Mouse (Mus musculus): Measurements from ENCODE around the gene Smo. TPM values are rescaled to one million over a fixed set of nuclear protein-coding genes. Genes with fewer than 3 reads are reported as not detected.

The Smo gene
- polyA plus RNA-seq, 1 experiment from 2014 or later = 16.1 TPM

DNA sequence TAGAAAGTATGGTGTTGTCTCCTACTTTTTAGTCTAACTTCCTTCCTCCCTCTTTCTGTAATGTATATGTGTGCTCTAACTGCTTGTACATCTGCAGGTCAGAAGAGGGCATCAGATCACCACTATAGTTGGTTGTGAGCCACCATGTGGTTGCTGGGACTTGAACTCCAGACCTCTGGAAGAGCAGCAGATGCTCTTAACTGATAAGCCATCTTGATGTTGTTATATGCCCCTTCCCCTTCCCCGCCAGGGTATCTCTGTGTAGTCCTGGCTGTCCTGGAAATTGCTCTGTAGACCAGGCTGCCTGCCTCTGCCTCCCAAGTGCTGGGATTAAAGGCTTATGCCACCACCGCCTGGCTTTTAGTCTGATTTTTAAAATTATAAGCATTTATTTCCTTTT is 31.6 kb downstream of the Smo start:
- WGBS = 91% methylated on average over 2 of the region's 2 CpGs
- H3K36me3 ChIP-seq = no peaks in the 10 kb centered on the region

DNA sequence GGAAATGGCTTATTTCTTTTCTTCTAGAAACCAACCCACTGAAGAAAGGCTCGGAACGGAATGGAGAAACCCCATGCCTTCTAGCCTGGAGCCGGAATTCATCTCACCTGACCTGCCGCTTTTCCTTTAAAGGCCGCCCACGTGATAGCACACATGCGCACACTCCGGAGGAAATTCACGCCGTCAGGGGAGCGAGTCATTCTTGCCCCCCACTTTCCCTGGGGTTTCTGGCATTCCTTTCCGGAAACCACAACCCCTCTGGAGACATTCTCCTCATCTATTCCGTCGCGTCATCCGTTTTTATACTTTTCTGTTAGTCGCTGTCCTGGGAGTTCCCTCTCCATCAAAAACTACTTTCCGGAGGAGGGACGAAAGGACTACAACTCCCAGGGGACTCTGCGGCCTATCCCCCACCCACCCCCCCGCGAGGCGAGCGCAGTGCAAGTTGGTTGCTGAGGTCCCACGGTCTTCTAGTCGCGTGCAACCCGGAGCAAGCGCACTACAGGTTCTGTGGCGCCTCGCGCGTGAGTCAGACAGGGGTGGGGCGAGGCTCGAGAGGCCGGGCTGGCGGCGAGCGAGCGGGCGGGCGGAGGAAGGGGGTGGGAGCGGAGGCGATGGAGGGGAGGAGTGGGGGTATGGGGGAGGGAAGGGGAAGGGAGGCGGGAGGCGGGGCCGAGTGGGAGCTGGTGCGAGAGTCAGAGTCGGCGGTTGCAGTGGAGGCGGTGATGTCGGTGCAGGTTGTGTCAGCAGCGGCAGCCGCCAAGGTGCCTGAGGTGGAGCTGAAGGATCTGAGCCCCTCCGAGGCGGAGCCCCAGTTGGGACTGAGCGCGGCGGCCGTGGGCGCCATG is 32.7 kb downstream of the Smo start, which contains the start of gene Ahcyl2:
TSS of gene Ahcyl2 (plus strand) at position 199 of the 848 bp plus-strand sequence.
- Histone ChIP-seq H3K4me3 (peak within 1 kb of the TSS; percentile 86), H3K27ac (replicated peaks) (peak within 1 kb of the TSS; percentile 95), H3K9me3 (no peaks in the 10 kb centered on the region), H3K4me2 (peak within 1 kb of the TSS; percentile 65), H3K27me3 (no peaks in the 10 kb centered on the region), H3K36me3 (no peaks in the 10 kb centered on the region), H3K9ac (peak within 1 kb of the TSS; percentile 88), H3K4me1 (replicated peaks) (peaks cover 24% of the 10 kb centered on the region)
- ATAC-seq (ENCODE audit: low read depth) = peak; percentile 99
- WGBS = under 1% methylated on average over 56 of the region's 61 CpGs

More for the DNA sequence above, 31.6 kb downstream of the Smo start:
- Histone ChIP-seq H3K4me2 (no peak overlapping the region), H3K4me3 (no peak overlapping the region), H3K4me1 (replicated peaks) (peaks cover 24% of the 10 kb centered on the region), H3K27me3 (no peaks in the 10 kb centered on the region), H3K27ac (replicated peaks) (no peak overlapping the region), H3K9me3 (no peaks in the 10 kb centered on the region), H3K9ac (no peak overlapping the region)
- no peak for ATAC-seq (ENCODE audit: low read depth)

DNA sequence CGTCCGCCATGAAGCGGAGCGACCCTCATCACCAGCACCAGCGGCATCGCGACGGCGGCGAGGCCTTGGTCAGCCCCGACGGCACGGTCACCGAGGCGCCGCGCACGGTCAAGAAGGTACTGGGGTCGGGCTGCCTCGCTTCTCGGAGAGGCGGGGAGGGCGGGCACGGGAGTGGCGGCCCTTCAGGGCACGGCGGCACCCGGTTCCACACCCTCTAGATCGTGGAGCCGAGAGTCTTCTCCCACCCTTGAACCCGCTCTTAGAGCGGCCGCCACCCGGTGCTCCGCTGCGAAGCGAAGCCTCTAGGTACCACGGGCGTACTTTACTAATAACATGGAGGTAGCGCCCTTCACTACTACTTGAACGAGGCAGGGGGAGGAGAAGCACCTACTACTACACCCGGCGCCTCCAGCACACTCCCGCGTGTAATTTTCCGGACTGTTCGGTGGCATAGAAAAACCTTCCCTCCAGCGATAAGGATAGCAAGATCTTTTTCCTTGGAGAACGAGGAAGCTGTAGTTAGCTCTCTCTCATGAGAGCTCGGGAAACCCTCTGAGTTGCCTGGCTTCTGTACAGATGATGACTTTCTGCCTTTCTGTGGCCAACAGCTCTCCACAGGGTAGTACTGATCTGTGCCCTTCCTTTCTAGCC is 33.6 kb downstream of the Smo start:
- Histone ChIP-seq H3K9ac (peak overlapping the region; percentile 88), H3K36me3 (no peaks in the 10 kb centered on the region), H3K4me3 (peak overlapping the region; percentile 86), H3K4me2 (peak overlapping the region; percentile 65), H3K9me3 (no peaks in the 10 kb centered on the region), H3K4me1 (replicated peaks) (peaks cover 24% of the 10 kb centered on the region), H3K27ac (replicated peaks) (peak overlapping the region; percentile 95), H3K27me3 (no peaks in the 10 kb centered on the region)
- ATAC-seq (ENCODE audit: low read depth) = peak; percentile 69
- under 1% methylated on average over 50 of the region's 50 CpGs for WGBS

DNA sequence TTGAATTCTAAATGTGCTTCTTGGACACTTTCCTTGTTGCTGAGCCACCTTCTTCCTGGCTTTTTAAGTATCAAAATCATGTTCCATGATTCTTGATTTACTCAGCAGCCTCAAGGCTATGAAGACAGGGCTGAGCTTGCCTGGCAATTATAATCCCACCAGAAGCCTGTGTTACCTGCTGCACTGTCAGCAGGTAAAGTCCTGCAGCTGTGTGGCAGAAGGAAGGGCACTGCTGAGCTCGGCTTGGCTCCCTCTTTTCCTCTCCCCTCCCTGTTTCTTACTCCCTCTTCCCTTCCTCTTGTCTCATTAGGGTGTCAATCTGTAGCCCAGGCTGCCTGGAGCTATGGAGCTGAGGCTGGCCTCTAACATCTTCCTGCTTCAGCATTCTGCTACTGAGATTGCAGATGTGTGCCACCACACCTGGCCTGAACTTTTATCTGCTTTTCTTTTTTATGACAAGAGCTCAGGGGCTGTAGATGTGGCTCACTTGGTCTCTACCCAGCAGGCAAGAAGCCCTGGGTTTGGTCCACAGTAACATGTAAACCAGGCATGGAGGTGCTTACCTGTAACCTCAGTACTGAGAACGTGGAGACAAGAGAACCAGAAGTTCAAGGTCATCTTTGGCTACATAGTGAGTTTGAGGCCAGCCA is 35.5 kb downstream of the Smo start:
- Histone ChIP-seq H3K4me2 (no peak overlapping the region), H3K4me1 (replicated peaks) (peaks cover 27% of the 10 kb centered on the region), H3K27ac (replicated peaks) (no peak overlapping the region), H3K9me3 (no peaks in the 10 kb centered on the region), H3K9ac (no peak overlapping the region), H3K36me3 (no peaks in the 10 kb centered on the region), H3K4me3 (no peak overlapping the region), H3K27me3 (no peaks in the 10 kb centered on the region)
- no peak for ATAC-seq (ENCODE audit: low read depth)
- WGBS = 72% methylated on average over 2 of the region's 2 CpGs

DNA sequence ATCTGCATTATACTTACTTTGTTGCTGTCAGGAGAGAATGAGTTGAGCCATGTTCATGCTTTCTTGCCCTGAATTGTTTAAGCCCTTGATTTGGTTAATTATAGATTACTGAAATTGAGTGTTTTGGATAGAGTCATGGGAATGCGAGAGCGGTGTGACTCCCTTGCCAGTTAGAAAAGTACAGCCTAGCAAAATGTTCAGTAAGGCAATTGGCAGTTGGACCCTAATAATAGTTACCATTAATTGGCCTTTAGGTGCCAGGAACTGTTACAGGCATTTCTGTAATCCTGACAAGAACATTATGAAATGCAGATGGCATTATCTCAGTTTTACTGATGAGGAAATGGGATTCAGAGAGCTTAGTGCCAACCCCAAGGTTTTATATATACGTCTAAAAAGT is 36.9 kb downstream of the Smo start:
- H3K27me3 ChIP-seq = no peaks in the 10 kb centered on the region
- no peak overlapping the region for H3K9ac ChIP-seq
- ATAC-seq (ENCODE audit: low read depth) = no peak
- H3K4me3 ChIP-seq = no peak overlapping the region
- H3K4me2 ChIP-seq = no peak overlapping the region
- no peaks in the 10 kb centered on the region for H3K9me3 ChIP-seq
- no peaks in the 10 kb centered on the region for H3K36me3 ChIP-seq
- no peak overlapping the region for H3K27ac ChIP-seq (replicated peaks)
- WGBS = 92% methylated on average over 3 of the region's 3 CpGs
- H3K4me1 ChIP-seq (replicated peaks) = peaks cover 29% of the 10 kb centered on the region

DNA sequence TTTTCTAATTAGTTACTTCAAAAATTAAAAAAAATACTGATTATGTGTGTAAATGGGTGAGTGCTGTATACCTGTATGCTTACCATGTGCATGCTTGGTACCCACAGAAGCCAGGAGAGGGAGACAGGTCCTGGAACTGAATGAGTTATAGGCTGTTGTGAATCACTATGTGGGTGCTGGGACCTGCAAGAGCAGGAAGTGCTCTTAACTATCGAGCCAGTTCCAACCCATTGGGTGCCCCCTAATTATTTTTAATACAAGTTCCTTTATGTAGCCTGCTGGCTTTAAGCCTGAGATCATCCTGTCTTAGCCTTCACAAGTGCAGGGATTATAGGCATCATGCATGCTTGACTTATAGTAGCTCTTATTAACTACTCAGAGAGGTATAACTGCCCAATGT is 38.9 kb downstream of the Smo start:
- 93% methylated on average over 1 of the region's 1 CpGs for WGBS
- no peak overlapping the region for H3K4me2 ChIP-seq
- no peaks in the 10 kb centered on the region for H3K9me3 ChIP-seq
- H3K4me1 ChIP-seq (replicated peaks) = peaks cover 22% of the 10 kb centered on the region
- no peaks in the 10 kb centered on the region for H3K27me3 ChIP-seq
- H3K36me3 ChIP-seq = no peaks in the 10 kb centered on the region
- H3K9ac ChIP-seq = no peak overlapping the region
- ATAC-seq (ENCODE audit: low read depth) = no peak
- no peak overlapping the region for H3K27ac ChIP-seq (replicated peaks)
- no peak overlapping the region for H3K4me3 ChIP-seq

DNA sequence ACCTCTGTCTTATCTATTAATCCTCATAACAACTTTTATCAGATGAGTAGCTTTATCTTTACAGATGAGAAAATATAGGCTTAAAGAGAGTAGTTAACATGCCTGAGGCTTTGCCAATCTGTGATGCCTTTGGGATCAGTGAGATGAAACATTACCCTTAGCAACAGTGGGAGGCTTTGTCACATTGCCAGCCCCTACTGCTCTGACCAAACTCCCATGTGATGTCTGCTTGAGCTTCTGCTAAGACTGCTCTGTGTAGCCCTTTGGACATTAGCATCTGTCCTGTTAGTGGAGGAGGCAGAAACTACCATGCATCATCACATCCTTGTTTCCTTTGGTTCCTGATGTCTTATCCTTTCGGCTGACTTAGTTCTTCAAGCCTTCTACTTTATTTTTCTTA is 40.3 kb downstream of the Smo start:
- Histone ChIP-seq H3K27ac (replicated peaks) (no peak overlapping the region), H3K36me3 (no peaks in the 10 kb centered on the region), H3K9ac (no peak overlapping the region), H3K27me3 (no peaks in the 10 kb centered on the region), H3K4me3 (no peak overlapping the region), H3K4me1 (replicated peaks) (peaks cover 12% of the 10 kb centered on the region), H3K4me2 (no peak overlapping the region), H3K9me3 (no peaks in the 10 kb centered on the region)
- WGBS = 86% methylated on average over 1 of the region's 1 CpGs
- no peak for ATAC-seq (ENCODE audit: low read depth)

DNA sequence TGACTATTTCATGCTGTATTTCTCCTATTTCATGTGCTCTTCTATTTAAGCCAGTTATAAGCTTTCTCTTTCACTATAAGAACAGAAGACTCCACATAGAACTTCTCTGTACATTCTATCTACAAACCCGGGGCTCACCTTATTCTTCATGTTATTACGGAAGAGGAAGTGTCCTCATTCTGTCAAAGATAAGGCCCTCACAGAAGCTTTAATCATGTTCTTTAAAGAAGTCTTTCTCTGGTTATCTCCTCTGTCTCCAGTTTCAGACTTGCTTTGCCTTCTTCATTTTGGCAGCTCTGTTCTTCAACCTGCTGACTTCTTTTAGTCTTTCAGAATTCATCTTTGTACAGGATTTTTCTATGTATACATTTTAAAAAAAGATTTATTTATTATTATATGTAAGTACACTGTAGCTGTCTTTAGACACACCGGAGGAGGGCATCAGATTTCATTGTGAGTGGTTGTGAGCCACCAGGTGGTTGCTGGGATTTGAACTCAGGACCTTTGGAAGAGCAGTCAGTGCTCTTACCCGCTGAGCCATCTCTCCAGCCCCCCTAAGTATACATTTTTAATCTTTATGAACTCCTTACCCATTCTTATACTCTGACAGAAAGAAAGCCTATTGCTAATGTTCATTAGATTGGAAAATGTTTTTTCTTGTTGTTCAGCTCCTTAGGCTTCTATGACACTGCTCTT is 41.4 kb downstream of the Smo start:
- no peak overlapping the region for H3K27ac ChIP-seq (replicated peaks)
- H3K27me3 ChIP-seq = no peaks in the 10 kb centered on the region
- no peaks in the 10 kb centered on the region for H3K36me3 ChIP-seq
- H3K4me3 ChIP-seq = no peak overlapping the region
- no peak overlapping the region for H3K9ac ChIP-seq
- H3K9me3 ChIP-seq = no peaks in the 10 kb centered on the region
- no peak for ATAC-seq (ENCODE audit: low read depth)
- no peak overlapping the region for H3K4me2 ChIP-seq
- peaks cover 4% of the 10 kb centered on the region for H3K4me1 ChIP-seq (replicated peaks)
- WGBS = 88% methylated on average over 4 of the region's 4 CpGs

DNA sequence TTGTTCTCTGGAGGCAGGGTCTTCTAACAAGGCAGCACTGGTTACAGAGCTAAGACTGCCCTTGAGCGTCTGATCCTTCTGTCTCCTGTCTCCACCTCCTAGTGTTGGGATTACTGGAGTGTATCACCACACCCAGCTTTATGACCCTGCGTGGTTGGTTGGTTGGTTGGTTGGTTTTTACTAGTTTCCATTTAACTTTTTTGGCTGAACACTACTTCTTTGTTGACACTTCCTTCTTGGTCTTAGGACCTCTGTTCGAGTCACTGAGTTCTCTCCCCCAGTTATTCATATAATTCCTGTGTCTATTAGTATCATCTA is 41.9 kb downstream of the Smo start:
- no peak overlapping the region for H3K9ac ChIP-seq
- H3K36me3 ChIP-seq = no peaks in the 10 kb centered on the region
- H3K4me2 ChIP-seq = no peak overlapping the region
- H3K27me3 ChIP-seq = no peaks in the 10 kb centered on the region
- H3K9me3 ChIP-seq = no peaks in the 10 kb centered on the region
- no peak overlapping the region for H3K27ac ChIP-seq (replicated peaks)
- peaks cover 4% of the 10 kb centered on the region for H3K4me1 ChIP-seq (replicated peaks)
- no peak overlapping the region for H3K4me3 ChIP-seq
- 75% methylated on average over 3 of the region's 3 CpGs for WGBS
- no peak for ATAC-seq (ENCODE audit: low read depth)

DNA sequence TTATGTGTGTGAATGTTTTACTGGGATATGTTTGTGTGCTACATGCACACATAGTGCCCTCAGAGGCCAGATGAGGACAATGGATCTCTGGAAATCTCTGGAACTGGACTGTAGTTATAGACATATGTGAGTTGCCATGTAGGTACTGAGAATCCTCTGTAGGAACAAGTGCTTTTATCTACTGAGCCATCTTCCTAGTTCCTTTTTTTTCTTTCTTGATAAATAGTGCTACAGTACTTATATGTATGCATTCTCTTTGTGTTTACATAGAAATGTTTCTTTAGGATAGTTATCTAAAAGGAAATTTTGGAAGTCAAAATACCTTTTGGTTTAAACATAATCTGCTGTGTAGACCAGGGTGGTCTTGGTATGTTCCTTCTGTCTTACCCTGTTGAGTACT is 44.8 kb downstream of the Smo start:
- H3K9ac ChIP-seq = no peak overlapping the region
- H3K27me3 ChIP-seq = no peaks in the 10 kb centered on the region
- no peaks in the 10 kb centered on the region for H3K36me3 ChIP-seq
- no peak overlapping the region for H3K4me3 ChIP-seq
- no peak overlapping the region for H3K27ac ChIP-seq (replicated peaks)
- H3K4me1 ChIP-seq (replicated peaks) = peaks cover 4% of the 10 kb centered on the region
- no peaks in the 10 kb centered on the region for H3K9me3 ChIP-seq
- no peak overlapping the region for H3K4me2 ChIP-seq
- ATAC-seq (ENCODE audit: low read depth) = no peak

DNA sequence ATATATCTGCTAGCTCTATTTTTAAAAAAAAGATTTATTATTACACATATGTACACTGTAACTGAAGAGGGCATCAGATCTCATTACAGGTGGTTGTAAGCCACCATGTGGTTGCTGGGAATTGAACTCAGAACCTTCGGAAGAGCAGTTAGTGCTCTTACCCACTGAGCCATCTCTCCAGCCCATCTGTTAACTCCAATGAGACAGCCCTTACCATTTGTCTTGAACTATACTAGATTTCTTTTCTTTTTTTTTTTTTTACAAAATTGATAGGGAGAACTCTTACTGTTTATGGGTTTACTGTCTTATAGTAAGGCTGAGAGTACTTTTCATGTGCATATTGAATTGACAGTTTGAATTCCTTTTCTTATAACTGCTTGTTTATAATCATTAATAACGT is 45.3 kb downstream of the Smo start:
- no peak for ATAC-seq (ENCODE audit: low read depth)
- Histone ChIP-seq H3K9me3 (no peaks in the 10 kb centered on the region), H3K36me3 (no peaks in the 10 kb centered on the region), H3K9ac (no peak overlapping the region), H3K4me3 (no peak overlapping the region), H3K27ac (replicated peaks) (no peak overlapping the region), H3K4me1 (replicated peaks) (peaks cover 4% of the 10 kb centered on the region), H3K4me2 (no peak overlapping the region), H3K27me3 (no peaks in the 10 kb centered on the region)
- WGBS = 92% methylated on average over 2 of the region's 2 CpGs

DNA sequence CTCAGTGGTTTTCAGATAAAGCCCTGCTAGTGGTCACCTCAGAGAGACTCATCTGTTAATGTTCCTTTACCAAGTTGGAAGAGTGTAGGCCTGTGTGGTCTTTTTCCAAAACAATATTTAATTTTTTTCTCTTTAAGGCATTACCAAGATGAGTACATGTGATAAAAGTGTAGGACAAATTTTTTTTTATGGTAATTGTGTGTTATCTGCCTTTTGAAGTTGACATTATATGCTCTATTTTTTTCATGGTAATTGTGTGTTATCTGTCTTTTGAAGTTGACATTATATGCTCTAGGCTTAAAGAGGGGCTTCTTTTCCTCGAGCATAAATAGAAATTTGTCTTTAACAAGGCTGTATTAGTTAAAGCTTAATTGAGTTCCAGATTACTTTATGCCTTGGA is 46.9 kb downstream of the Smo start:
- H3K9me3 ChIP-seq = no peaks in the 10 kb centered on the region

More for the DNA sequence above, 46.9 kb downstream of the Smo start:
- Histone ChIP-seq H3K36me3 (no peaks in the 10 kb centered on the region), H3K4me1 (replicated peaks) (no peaks in the 10 kb centered on the region), H3K27me3 (no peaks in the 10 kb centered on the region), H3K4me3 (no peak overlapping the region), H3K4me2 (no peak overlapping the region), H3K27ac (replicated peaks) (no peak overlapping the region), H3K9ac (no peak overlapping the region)
- no peak for ATAC-seq (ENCODE audit: low read depth)
- WGBS = 55% methylated on average over 1 of the region's 1 CpGs

Data from neural tube, embryonic 13.5 days (tissue).